Mouse (Mus musculus) embryo, embryonic 10.5 days (tissue): ENCODE measurements at regions not wholly inside any gene's neighbourhood (a gene's known extent, or its start where the extent isn't known, plus 50 kb on each side); places are given as distances from the start of the nearest gene placed in this dataset.

Experiments
- DNase-seq: peaks from one replicate; pipeline ENCODE4 v3.0.0-alpha.2; 2015; ENCODE audit warnings: low spot score

- no peak for DNase-seq
Measured at GRCm38 (mm10) chr3:36743399-36743798, 53.4 kb upstream of the Trpc3 start.

- no peak for DNase-seq
Measured at GRCm38 (mm10) chr3:36754358-36754950, 64.5 kb upstream of the Trpc3 start.

GRCm38 (mm10) chr3:36762065-36762653 is 72.2 kb upstream of the Trpc3 start:
- DNase-seq = no peak

- DNase-seq = no peak
Measured at GRCm38 (mm10) chr3:36762847-36763246, 72.9 kb upstream of the Trpc3 start.

GRCm38 (mm10) chr3:36764741-36765140 is 74.8 kb upstream of the Trpc3 start:
- no peak for DNase-seq

GRCm38 (mm10) chr3:36770096-36770495 is 80.1 kb upstream of the Trpc3 start:
- DNase-seq = peak; percentile 35

- peak; percentile 23 for DNase-seq
Measured at GRCm38 (mm10) chr3:36771011-36771410, 81.0 kb upstream of the Trpc3 start.

GRCm38 (mm10) chr3:36774023-36774422 is 84.1 kb upstream of the Trpc3 start:
- DNase-seq = peak; percentile 19

- peak; percentile 41 for DNase-seq
Measured at GRCm38 (mm10) chr3:36778448-36778847, 84.5 kb upstream of the 4932438A13Rik start.

- DNase-seq = no peak
Measured at GRCm38 (mm10) chr3:36786581-36786980, 76.3 kb upstream of the 4932438A13Rik start.

- no peak for DNase-seq
Measured at GRCm38 (mm10) chr3:36790245-36790644, 72.7 kb upstream of the 4932438A13Rik start.

GRCm38 (mm10) chr3:36797025-36797424 is 65.9 kb upstream of the 4932438A13Rik start:
- no peak for DNase-seq

- no peak for DNase-seq
Measured at GRCm38 (mm10) chr3:36798160-36798823, 64.6 kb upstream of the 4932438A13Rik start.

- DNase-seq = no peak
Measured at GRCm38 (mm10) chr3:36810528-36810927, 52.4 kb upstream of the 4932438A13Rik start.
